Mouse (Mus musculus) embryo, embryonic 10 days (tissue): ENCODE measurements around the gene Aff1.
A peak's percentile ranks its signal among the peaks of the same experiment; 100 is the strongest.

ENCODE experiments used
- DNase-seq: peaks from one replicate; pipeline ENCODE4 v3.0.0-alpha.2; 2015; ENCODE audit warnings: low spot score

Gene Aff1

GRCm38 (mm10) chr5:103693041-103693641 is 967 bp downstream of the Aff1 start:
- peak; percentile 57 for DNase-seq

DNA sequence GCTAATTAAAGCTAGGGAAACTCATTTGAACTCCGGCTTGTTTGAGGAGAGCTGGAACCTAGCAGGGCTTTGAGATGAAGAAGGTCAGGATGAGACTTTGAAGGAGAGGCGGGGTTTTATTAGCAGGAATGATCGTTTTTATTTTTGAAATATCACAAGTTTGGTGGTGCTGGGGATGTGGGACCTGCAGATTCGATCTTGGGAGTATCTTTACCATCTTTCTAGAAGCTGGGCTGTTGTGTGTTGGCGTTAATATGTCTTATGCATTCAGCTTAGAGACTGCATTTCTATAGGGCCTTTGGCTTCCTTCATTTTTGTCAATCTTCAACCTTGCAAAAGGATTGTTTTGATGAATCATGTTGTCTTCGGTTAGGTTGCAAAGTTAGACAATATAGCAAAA is 1.9 kb downstream of the Aff1 start:
- no peak for DNase-seq

DNA sequence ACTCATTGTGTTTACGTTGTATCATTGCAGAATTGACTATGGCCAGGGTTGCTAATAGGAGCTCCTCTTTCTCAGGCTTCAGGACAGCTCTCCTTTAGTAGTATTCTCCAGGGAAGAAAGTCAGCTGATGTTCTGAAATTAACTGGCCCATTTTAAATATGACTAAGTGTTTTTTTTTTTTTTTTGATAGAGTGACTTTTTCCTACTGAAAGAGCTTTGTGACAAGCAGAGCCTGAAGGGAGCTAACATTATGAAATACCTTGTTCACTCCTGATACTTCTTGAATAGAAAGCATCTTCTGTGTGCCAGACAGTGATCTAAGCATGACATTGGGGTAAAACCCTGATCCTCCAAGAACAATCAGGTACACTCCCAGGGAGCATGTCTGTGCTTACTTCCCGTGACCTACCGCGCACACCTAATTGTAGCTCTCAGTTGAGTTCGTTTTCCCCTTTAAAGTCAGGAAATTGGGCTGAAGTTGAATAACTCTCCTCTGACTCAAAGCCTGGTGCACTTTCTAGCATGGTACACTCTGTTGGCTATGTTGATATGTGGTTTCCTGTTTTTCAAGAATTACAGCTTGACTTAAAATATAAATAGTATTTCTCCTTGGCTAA is 5.8 kb downstream of the Aff1 start:
- no peak for DNase-seq

DNA sequence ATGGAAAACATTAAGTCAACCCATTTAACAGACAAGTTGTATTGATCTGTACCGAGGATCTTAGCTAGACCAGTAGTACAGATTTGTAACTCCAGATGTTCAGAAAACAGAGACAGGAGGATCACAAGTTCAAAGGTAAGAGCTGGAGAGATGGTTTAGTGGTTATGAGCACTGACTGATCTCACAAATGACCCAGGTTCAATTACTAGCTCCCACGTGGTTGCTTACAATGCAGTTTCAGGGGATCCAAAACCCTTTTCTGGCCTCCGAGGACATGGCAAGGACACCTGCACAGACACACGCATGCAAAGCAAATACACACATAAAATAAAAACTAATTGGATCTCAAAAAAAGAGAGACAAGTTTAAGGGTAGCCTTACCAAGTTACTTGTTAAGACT is 6.4 kb downstream of the Aff1 start:
- no peak for DNase-seq

DNA sequence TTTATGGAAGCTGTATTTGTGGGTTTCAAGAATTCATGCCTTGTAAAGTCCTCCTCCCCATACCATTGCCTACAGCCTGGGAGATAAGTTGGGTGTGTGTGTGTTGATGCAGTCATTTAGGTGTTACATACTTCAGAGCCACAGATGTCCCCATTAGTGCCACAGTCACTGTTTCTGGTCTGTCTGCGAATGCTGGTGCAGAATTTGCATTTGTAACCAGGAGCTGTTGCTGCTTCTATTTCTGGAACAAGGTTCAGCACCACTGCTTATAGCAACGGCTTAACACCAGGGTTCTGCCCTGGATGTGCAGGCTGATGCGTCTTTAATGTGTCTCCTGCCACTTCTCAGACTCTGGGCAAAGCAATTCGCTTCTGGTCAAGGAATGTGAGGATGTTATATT is 7.4 kb downstream of the Aff1 start:
- DNase-seq, result no peak

GRCm38 (mm10) chr5:103700661-103701060 is 8.5 kb downstream of the Aff1 start:
- no peak for DNase-seq

DNA sequence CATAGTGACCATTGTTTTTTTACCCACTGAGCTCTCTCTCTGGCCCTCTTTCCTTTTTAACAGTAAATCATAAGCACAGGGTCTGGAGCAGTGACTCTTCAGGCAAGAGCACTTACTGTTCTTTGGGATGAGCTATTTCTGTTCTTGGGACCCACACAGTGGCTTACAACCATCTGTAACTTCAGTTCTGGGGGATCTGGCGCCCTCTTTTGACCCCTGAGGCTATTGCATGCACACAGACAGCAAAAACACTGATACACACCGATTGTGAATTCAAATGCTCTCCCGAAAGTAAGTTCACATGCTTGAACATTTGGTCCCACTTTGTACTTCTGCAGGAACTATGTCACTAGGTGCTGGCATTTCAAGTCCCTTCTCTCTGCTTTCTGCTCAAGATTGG is 9.3 kb downstream of the Aff1 start:
- no peak for DNase-seq

GRCm38 (mm10) chr5:103702527-103702926 is 10.4 kb downstream of the Aff1 start:
- no peak for DNase-seq

- no peak for DNase-seq
These were observed 13.2 kb downstream of the Aff1 start for GRCm38 (mm10) chr5:103705331-103705730.

DNA sequence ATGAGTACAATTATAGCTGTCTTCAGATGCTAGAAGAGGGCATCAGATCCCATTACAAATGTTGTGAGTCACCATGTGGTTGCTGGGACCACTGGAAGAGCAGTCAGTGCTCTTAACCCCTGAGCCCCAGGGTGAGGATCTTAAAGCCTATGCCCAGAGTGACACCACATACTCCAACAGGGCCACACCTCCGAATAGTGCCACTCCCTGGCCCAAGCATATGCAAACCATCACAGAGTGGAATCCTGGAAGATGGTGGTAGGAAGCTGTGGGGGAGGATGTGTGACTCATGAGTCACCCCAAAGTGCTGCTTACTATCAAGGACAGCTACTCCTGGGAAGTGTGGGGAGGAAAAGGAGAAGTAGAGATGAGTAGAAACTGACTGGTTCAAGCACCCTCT is 13.7 kb downstream of the Aff1 start:
- no peak for DNase-seq

DNA sequence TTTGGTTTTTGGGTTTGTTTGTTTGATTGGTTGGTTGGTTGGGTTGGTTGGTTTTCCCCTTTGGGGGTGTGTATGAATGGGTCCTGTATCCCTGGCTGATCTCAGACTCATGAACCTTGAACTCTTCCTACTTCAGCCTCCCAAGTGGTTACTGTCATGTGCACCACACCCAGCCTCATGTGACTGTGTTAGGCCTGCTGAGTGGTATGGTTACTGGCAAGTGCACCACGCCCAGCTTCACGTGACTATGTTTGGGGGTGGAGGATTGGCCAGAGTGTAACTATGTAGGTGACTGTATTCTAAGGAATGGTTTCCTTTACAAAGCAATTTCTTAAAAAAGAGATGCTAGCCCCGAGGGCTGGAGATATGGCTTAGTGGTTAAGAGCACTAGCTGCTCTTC is 16.9 kb downstream of the Aff1 start:
- DNase-seq, result no peak

- no peak for DNase-seq
These were observed 19.7 kb downstream of the Aff1 start for GRCm38 (mm10) chr5:103711886-103712285.

- no peak for DNase-seq
These were observed 21.2 kb downstream of the Aff1 start for GRCm38 (mm10) chr5:103713422-103713821.

DNA sequence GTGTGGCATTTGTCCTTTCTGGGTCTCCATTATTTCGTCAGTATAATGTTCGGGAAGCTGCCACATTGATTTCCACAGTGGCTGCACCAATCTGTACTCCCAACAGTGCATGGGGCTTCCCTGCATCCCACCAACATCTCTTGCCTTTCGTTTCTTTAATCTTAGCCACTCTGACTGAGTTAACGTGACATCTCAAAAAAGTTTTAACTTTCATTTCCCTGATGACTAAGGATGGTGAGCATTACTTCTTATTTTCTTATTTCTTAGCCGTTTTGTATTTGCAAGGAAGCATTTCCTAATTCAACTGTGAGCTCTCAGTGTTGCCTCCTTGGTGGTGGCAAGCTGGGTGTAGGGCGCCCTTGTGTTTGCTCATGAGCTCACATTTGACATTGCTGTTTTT is 22.8 kb downstream of the Aff1 start:
- no peak for DNase-seq

DNA sequence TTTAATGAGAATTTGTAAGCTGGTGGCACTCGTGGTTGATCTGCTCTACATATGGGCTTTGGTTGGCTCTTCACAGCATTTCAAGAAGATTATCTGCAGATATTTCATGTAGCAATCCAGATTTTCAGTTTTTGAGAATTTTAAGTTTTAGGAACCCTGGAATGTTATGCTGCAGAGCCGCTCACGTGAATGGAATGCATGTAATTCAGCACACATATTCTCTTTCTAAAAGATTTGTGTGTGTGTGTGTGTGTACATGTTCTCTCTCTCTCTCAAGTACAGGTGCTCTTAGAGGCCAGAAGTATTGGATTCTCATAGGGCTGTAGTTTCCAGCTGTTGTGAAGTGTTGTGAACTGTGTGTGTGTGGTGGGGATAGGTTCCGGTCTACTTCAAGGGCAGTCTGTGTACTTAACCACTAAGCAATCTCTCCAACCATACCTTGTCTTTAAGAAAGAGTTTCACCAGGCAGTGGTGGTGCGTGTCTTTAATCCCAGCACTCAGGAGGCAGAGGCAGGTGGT is 24.7 kb downstream of the Aff1 start:
- DNase-seq, result no peak

DNA sequence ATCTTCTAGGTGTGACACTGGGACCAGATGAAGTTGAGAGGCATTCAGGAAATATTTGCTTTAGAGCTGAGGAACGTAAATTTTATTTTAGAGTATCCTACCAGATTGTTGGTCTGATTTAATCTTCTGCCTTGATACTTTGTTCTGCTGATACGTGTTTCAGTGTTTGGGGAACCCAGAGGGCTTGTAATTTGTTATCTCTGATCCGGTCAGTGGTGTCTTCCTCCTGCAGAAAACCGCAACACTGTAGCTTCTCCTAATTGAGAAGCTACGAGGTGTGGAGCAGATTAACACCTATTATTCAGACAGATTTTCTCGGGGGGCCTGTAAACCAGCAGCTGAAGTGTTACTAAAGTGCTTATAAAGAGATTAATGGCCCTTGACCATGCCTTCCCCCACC is 27.0 kb downstream of the Aff1 start:
- DNase-seq, result no peak

DNA sequence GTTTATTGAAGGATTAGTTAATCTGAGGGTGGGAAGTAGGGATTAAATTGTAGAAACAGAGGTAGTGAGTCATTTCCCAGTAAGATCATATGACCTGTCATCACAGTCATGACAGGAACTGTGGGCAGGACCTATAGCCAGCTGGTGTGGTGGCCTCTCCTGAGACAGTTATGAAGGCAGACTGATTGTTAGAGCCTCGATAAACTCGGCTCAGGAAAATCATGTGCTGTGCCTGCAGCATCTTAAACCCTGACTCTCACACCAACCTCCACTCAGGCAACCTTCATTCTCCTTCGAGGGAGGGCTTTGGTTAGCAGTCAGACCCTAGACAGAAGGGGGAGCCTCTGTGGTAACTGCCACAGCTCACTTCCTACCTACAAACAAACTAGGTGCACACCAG is 27.7 kb downstream of the Aff1 start:
- DNase-seq, result no peak

DNA sequence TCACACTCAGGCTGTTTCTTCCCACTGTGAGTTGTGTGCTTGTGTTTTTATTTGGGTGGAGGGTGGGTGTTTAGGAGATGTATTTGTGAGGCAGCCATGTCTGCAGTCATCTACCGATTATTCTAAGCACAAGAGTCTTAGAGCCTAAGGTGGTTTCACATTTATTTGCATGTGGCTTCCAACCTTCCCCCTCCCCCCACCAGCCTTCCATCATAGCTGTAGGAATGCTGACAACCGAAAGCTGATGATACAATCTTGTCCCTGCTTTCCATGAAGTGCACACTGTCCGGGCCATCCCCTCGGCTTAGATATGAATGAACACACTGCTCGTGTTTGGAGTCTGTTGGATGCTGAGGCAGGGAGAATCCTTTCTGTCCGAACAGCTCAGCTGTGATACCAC is 28.8 kb downstream of the Aff1 start:
- no peak for DNase-seq

GRCm38 (mm10) chr5:103721490-103721889 is 29.3 kb downstream of the Aff1 start:
- DNase-seq, result no peak

- DNase-seq, result no peak
These were observed 30.5 kb downstream of the Aff1 start for GRCm38 (mm10) chr5:103722721-103723120.

DNA sequence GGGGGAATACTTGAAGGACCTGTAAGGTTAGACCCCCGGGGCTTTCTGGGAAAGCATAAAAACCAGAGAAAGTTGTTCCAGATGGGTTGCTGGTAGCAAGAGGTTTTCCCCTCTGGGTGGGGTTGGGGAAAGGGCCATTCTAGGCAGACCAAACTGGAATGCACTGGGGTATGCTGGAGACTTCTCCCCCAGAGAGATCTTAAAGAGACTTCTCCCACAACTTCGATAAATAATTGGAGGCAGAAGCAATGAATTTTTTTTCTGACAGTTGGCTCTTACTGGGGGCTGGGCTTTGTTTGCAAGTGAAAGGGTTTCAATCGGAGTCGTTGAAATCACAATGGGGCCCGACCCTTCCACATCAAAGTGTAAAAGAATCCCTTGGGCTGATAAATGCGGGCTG is 32.2 kb downstream of the Aff1 start:
- no peak for DNase-seq

GRCm38 (mm10) chr5:103724823-103725222 is 32.6 kb downstream of the Aff1 start:
- DNase-seq, result no peak

- DNase-seq, result no peak
These were observed 33.3 kb downstream of the Aff1 start for GRCm38 (mm10) chr5:103725268-103726149.
